Mouse (Mus musculus) c-Kit-negative CD71-positive TER-119-positive erythroid progenitor cells, embryonic 14.5 days (primary cell): ENCODE results near the gene Sept9.
A peak's percentile ranks its signal among the peaks of the same experiment; 100 is the strongest.

ENCODE experiments used
- DNase-seq: peaks from one replicate; pipeline ENCODE4 v3.0.0-alpha.2; 2013; ENCODE audit warnings: low read depth, low spot score

Sept9 gene

GRCm38 (mm10) chr11:117221182-117221581 lies 21.7 kb downstream of the Sept9 start:
- DNase-seq: no peak

- DNase-seq: no peak
Measured at GRCm38 (mm10) chr11:117222899-117223298, 23.4 kb downstream of the Sept9 start.

- no peak for DNase-seq
Measured at GRCm38 (mm10) chr11:117224804-117225203, 25.3 kb downstream of the Sept9 start.

GRCm38 (mm10) chr11:117225531-117226213 lies 26.2 kb downstream of the Sept9 start:
- DNase-seq: no peak

- DNase-seq: no peak
Measured at GRCm38 (mm10) chr11:117226214-117226535, 26.7 kb downstream of the Sept9 start.

GRCm38 (mm10) chr11:117228139-117228538 lies 28.7 kb downstream of the Sept9 start:
- no peak for DNase-seq

- DNase-seq: no peak
Measured at GRCm38 (mm10) chr11:117231551-117231950, 32.1 kb downstream of the Sept9 start.

GRCm38 (mm10) chr11:117232032-117232431 lies 32.6 kb downstream of the Sept9 start:
- DNase-seq: no peak

GRCm38 (mm10) chr11:117232886-117233458 lies 33.5 kb downstream of the Sept9 start:
- DNase-seq: no peak

- DNase-seq: no peak
Measured at GRCm38 (mm10) chr11:117233818-117234217, 34.4 kb downstream of the Sept9 start.

GRCm38 (mm10) chr11:117235086-117235897 lies 35.8 kb downstream of the Sept9 start:
- DNase-seq: no peak

- DNase-seq: no peak
Measured at GRCm38 (mm10) chr11:117235898-117236459, 36.5 kb downstream of the Sept9 start.

GRCm38 (mm10) chr11:117238169-117238568 lies 38.7 kb downstream of the Sept9 start:
- DNase-seq: peak; percentile 45

- DNase-seq: no peak
Measured at GRCm38 (mm10) chr11:117239617-117240016, 40.2 kb downstream of the Sept9 start.

GRCm38 (mm10) chr11:117240322-117240721 lies 40.9 kb downstream of the Sept9 start:
- DNase-seq: no peak

- no peak for DNase-seq
Measured at GRCm38 (mm10) chr11:117240861-117241738, 41.6 kb downstream of the Sept9 start.

GRCm38 (mm10) chr11:117242339-117243084 lies 43.1 kb downstream of the Sept9 start:
- no peak for DNase-seq

- DNase-seq: no peak
Measured at GRCm38 (mm10) chr11:117243536-117244290, 44.3 kb downstream of the Sept9 start.

GRCm38 (mm10) chr11:117245041-117245725 lies 45.7 kb downstream of the Sept9 start:
- no peak for DNase-seq
